Mouse (Mus musculus) brown adipose tissue, adult 24 weeks (tissue): ENCODE results near the gene Bri3bp. TPM values are rescaled to one million over a fixed set of nuclear protein-coding genes. Genes with fewer than 3 reads are reported as not detected.

ENCODE experiments used
- H3K27ac ChIP-seq: fragments of 200-500 bp; replicated peaks from 2 replicates; pipeline ENCODE4 v1.5.1; 2012; ENCODE audit warnings: low read depth, mild to moderate bottlenecking, low read length
- H3K4me1 ChIP-seq: fragments of 200-500 bp; 2 replicates; pipeline ENCODE4 v1.6.1; 2012; ENCODE audit warnings: low read length, mixed read lengths; ENCODE audit not compliant: control insufficient read depth, insufficient read depth, insufficient read length
- H3K4me3 ChIP-seq: fragments of 200-500 bp; 2 replicates; pipeline ENCODE4 v1.5.1; 2012; ENCODE audit warnings: low read depth, mild to moderate bottlenecking, low read length, moderate library complexity; ENCODE audit not compliant: insufficient read depth
- polyA plus RNA-seq: library from polyadenylated mRNA; stranded (reverse); fragments of >200 nt; gene quantifications from 2 replicates; pipeline ENCODE4 v1.2.4, GENCODE M21; 2012; ENCODE audit not compliant: missing spikeins, insufficient read depth, insufficient read length

The Bri3bp gene
- polyA plus RNA-seq, 1 experiment: 15.4 TPM

GRCm38 (mm10) chr5:125460574-125460973 is 19.2 kb downstream of the Bri3bp start:
- Histone ChIP-seq H3K27ac (no peak overlapping the region), H3K4me3 (no peak overlapping the region), H3K4me1 (no peaks in the 10 kb centered on the region)

- Histone ChIP-seq H3K4me1 (no peaks in the 10 kb centered on the region), H3K4me3 (no peak overlapping the region), H3K27ac (no peak overlapping the region)
Observed at GRCm38 (mm10) chr5:125461868-125462445, 20.6 kb downstream of the Bri3bp start.

- Histone ChIP-seq H3K4me3 (no peak overlapping the region), H3K4me1 (no peaks in the 10 kb centered on the region), H3K27ac (no peak overlapping the region)
Observed at GRCm38 (mm10) chr5:125465192-125465591, 23.8 kb downstream of the Bri3bp start.

GRCm38 (mm10) chr5:125465701-125466106 is 24.3 kb downstream of the Bri3bp start:
- H3K27ac ChIP-seq: no peak overlapping the region
- no peaks in the 10 kb centered on the region for H3K4me1 ChIP-seq
- H3K4me3 ChIP-seq: peak overlapping the region; percentile 43

- no peaks in the 10 kb centered on the region for H3K4me1 ChIP-seq
- peak overlapping the region; percentile 59 for H3K27ac ChIP-seq
- H3K4me3 ChIP-seq: no peak overlapping the region
Observed at GRCm38 (mm10) chr5:125466483-125466882, 25.1 kb downstream of the Bri3bp start.

- Histone ChIP-seq H3K4me1 (no peaks in the 10 kb centered on the region), H3K27ac (peak overlapping the region; percentile 59), H3K4me3 (no peak overlapping the region)
Observed at GRCm38 (mm10) chr5:125467261-125467660, 25.9 kb downstream of the Bri3bp start.

- no peak overlapping the region for H3K4me3 ChIP-seq
- H3K4me1 ChIP-seq: no peaks in the 10 kb centered on the region
- no peak overlapping the region for H3K27ac ChIP-seq
Observed at GRCm38 (mm10) chr5:125470713-125471112, 29.3 kb downstream of the Bri3bp start.

GRCm38 (mm10) chr5:125472796-125473475 is 31.6 kb downstream of the Bri3bp start:
- Histone ChIP-seq H3K4me3 (no peak overlapping the region), H3K27ac (no peak overlapping the region), H3K4me1 (peaks cover 14% of the 10 kb centered on the region)

GRCm38 (mm10) chr5:125475030-125475429 is 33.7 kb downstream of the Bri3bp start:
- H3K27ac ChIP-seq: no peak overlapping the region

GRCm38 (mm10) chr5:125475601-125476285 is 34.4 kb downstream of the Bri3bp start, which contains the start of gene Aacs:
Aacs (plus strand) TSS chr5:125475814.
- Histone ChIP-seq H3K27ac (peak within 1 kb of the TSS; percentile 12; the same call in 1 of the 2 replicates), H3K4me3 (peak within 1 kb of the TSS; percentile 64), H3K4me1 (peaks cover 14% of the 10 kb centered on the region)

More at GRCm38 (mm10) chr5:125475030-125475429, 33.7 kb downstream of the Bri3bp start:
- Histone ChIP-seq H3K4me1 (peaks cover 14% of the 10 kb centered on the region), H3K4me3 (peak overlapping the region; percentile 64)

GRCm38 (mm10) chr5:125476286-125476625 is 34.9 kb downstream of the Bri3bp start:
- Histone ChIP-seq H3K4me1 (peaks cover 14% of the 10 kb centered on the region), H3K4me3 (peak overlapping the region; percentile 64), H3K27ac (no peak overlapping the region)

- peaks cover 14% of the 10 kb centered on the region for H3K4me1 ChIP-seq
- no peak overlapping the region for H3K27ac ChIP-seq
- peak overlapping the region; percentile 64 for H3K4me3 ChIP-seq
Observed at GRCm38 (mm10) chr5:125476799-125477198, 35.4 kb downstream of the Bri3bp start.

- Histone ChIP-seq H3K27ac (no peak overlapping the region), H3K4me1 (peaks cover 14% of the 10 kb centered on the region), H3K4me3 (peak overlapping the region; percentile 64; the same call in 1 of the 2 replicates)
Observed at GRCm38 (mm10) chr5:125477533-125477932, 36.2 kb downstream of the Bri3bp start.

GRCm38 (mm10) chr5:125478037-125478436 is 36.7 kb downstream of the Bri3bp start:
- peaks cover 14% of the 10 kb centered on the region for H3K4me1 ChIP-seq
- H3K27ac ChIP-seq: no peak overlapping the region
- no peak overlapping the region for H3K4me3 ChIP-seq

GRCm38 (mm10) chr5:125479376-125479775 is 38.0 kb downstream of the Bri3bp start:
- no peak overlapping the region for H3K27ac ChIP-seq
- H3K4me3 ChIP-seq: no peak overlapping the region

More at GRCm38 (mm10) chr5:125479376-125479775, 38.0 kb downstream of the Bri3bp start:
- H3K4me1 ChIP-seq: peaks cover 14% of the 10 kb centered on the region
